Mouse (Mus musculus) stomach, postnatal 0 days (tissue): ENCODE data around the gene Wdr6.

Experiments
- CTCF ChIP-seq: IDR thresholded peaks from 2 replicates; pipeline ENCODE4 v1.5.1; 2016; ENCODE audit warnings: antibody characterized with exemption, low read depth, mild to moderate bottlenecking, moderate library complexity
- EP300 ChIP-seq: optimal IDR thresholded peaks from 2 replicates; pipeline ENCODE3; 2016; ENCODE audit warnings: antibody characterized with exemption

- TF ChIP-seq CTCF (no peak), EP300 (no peak)
Observed at GRCm38 (mm10) chr9:108577025-108577424, 1.5 kb downstream of the Wdr6 start.
